Mouse (Mus musculus): ENCODE measurements at regions not wholly inside any gene's neighbourhood (a gene's known extent, or its start where the extent isn't known, plus 50 kb on each side); places are given as distances from the start of the nearest gene placed in this dataset.
A peak's percentile ranks its signal among the peaks of the same experiment; 100 is the strongest.

DNA sequence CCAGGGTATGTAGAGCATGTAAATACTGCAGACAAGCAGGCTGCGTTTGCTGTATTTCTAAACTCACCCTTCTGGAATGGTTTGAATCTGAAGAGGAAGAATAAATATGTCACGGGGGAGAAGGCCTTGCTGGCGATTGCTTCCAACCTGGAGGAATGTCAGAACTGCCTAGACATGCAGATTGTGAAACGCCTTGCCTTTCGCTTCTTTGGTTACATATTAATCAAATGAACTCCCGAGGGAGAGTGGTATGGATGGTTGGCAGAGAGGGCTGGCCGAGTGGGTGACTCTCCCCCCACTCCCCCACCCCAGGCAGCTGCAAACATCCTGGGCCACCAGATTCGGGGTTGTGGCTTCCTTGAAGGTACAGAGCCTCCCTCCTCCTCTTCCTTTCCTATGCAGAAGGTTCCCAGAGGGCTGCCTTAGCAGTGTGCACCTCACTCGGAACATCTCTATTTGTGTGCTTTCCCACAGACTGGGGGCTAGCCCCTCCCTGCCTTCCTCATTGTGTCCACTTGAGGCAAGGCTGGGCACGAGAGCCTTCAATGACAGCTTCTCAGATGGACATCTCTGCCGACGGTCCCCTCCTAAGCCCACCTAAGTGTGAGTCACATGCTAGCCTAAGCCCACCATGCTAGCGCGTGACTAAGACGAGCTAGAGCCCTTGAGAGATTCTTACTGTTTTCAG lies 93.3 kb downstream of the Zfp281 start:
- no peak for DNase-seq (ENCODE audit: low spot score)

DNA sequence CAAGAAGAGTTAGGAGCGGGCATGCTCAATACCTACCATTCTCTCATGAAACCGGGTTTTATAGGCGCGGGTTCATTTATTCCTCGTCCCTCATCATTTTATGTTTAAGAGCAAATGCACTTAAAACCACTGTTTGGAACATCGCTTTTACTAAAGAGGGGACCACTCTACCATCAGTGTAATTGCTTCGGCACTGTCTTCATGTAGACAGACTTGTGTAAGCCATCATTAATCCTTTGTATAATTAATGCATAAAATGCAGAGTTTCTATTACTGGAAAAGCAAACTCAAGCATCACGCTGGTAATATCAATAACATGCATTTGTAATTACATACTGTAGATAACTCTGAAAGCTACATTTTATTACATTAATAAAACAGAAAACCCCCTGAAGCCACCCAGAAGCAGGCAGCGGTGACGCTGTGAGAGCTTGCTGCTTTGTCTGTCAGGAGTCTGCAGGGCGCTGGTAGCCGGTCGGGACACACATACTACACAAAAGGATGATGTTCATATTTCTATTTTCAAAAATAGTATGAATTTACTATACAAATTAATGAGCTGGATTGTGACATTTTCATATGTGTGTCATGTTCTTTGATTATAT lies 99.2 kb downstream of the Zfp281 start:
- DNase-seq (ENCODE audit: low spot score), result no peak

DNA sequence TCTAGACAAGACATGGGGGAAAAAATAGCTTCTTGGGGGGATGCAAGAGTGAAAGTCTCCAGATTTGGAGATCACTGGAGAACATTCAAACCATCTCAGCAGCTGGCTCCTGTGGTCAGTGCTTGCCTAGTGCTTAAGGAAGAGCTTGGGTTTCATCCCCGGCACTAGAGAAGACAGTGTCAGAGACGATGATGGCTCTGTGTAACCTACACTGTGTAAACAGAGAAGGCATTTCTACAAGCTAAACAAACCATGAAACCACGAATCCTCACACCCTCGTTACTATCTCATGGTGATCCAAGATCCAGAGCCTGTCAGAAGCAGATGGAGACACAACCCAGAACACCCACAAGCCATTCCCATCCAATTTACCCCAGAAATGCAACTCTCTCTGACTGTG lies 100.5 kb downstream of the Zfp281 start:
- no peak for DNase-seq (ENCODE audit: low spot score)

DNA sequence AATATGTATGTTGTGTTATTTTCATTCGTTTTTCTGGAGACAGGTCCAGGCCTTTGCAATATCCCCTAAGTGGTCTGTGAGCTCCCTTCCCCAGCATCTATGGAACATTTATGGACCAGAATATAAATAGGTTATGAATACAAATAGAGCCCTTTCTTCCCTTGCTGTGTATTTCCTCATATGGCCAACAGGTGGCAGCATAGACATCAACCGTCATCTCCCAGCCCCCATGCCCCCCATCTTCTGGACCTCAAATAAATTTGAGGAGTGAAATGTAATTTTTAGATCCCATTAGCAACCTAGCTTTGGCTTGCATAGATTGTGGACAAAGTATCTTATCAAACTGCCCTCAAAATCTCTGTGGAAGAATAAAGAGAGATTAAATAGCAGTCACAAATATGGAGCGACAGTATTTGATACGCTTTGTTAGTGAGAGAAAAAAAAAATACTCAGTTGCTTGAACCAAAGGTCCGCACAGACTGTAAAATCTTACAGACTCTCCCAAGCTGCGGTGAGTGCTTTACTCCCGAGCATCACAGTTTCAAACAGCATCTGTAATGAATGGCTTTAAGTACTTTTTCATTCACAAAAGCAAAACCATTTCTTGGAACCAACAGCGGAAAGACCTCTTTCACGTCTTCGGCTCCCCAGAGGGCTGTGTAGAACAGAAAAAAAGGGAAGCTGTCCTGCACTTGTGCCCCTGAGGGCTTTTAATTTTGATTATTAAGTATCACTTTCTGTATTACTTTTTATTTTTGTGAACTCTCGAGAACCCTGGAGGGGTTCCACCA lies 101.6 kb downstream of the Zfp281 start:
- DNase-seq (ENCODE audit: low spot score), result peak; percentile 35

DNA sequence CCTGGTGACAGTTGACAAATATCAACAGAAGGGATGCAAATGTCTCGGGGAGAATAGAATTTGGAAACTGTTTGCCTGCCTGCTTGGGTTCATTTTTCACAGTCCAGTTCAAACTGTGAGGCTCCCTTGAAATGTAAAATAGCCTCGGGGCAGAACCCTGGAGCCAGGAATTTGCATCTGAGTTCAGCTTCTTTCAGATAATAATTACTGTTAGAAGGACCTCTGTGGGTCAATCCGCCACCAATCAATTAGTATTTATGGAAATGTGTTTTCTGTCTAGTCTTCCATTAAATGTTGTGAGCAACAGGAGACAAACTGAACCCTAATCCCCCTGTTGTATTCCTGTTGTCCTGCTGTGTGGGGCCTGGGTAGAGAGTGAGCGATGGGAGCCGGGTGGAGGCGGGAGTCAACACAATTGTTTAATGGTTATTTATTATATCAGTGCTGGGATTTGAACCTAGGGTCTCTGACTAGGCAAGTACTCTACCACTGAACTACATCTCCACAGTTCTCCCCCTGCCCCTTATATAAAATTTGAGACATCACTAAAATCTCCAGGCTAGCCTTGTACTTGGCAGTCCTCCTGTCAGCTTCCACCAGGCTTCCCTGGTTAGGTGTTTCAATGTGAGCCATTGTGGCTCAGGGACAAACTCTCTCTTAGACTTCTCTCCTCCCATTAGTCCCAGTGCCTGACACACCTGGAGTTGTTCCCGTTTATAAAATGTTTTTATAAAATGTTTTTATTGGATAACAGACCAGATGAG lies 103.3 kb downstream of the Zfp281 start:
- no peak for DNase-seq (ENCODE audit: low spot score)

DNA sequence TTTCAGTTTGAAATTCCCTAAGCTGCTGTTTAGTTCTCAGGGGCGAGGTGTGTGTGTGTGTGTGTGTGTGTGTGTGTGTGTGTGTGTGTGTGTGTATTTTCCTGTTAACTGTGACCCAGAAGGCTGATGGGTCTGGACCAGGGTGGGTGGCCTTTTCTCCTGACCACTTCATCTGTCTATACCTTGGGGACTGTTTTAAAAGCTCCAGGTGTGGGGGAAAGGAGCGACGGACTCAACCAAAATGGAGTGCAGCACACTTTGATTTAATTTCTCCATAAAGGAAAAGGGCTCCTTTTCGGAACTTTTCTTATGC lies 103.9 kb downstream of the Zfp281 start:
- no peak for DNase-seq (ENCODE audit: low spot score)

DNA sequence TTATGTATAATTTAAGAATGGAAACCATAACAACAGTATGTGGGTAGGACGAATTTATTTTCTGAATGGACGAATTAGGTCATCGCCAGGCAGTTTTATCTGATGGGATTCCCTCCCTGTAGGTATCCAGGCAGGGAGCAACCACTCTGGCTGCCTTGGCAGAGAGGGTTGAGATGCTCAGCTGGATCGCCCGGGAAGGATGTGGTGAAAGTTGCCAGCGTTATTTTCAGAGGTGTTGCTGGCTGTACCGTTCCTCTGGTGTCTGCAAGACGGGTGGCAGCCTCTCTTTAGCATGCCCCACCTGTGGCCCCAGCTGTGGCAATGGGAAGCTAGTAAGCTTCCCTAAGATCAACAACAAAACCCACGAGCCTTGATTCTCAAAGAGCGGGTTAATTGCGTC lies 105.9 kb downstream of the Zfp281 start:
- peak; percentile 86 for DNase-seq (ENCODE audit: low spot score)

DNA sequence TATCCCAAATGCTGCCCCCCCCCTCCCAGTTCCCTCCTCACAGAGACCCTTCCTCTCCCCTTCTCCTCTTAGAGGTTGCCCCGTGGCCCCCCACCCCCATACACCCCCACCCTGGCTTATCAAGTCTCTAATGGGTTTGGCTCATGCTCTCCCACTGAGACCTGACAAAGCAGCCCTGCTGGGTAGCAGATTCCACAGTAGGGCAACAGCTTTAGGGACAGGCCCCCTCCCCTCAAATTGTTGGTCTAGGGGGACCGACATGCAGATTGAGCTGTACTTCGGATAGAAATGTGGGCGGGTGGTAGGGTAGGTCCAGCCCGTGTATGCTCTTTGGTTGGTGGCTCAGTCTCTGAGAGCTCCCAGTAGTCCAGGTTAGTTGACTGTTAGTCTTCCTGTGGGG lies 113.3 kb downstream of the Zfp281 start:
- no peak for DNase-seq (ENCODE audit: low spot score)

DNA sequence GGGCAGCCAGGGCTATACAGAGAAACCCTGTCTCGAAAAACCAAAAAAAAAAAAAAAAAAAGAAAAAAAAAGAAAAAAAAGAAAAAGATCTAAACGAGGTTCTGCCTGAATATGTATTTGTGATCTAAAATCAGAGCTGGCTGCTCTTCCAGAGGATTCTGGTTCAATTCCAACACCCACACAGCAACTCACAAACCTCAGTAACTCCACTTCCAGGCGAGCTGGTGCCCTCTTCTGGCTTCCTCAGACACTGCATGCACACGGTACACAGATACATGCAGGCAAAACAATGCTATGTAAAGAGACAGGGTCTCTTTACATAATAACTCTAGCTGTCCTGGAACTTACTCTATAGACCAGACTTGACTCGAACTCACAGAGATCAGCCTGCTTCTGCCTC lies 114.8 kb downstream of the Zfp281 start:
- DNase-seq (ENCODE audit: low spot score), result peak; percentile 67

DNA sequence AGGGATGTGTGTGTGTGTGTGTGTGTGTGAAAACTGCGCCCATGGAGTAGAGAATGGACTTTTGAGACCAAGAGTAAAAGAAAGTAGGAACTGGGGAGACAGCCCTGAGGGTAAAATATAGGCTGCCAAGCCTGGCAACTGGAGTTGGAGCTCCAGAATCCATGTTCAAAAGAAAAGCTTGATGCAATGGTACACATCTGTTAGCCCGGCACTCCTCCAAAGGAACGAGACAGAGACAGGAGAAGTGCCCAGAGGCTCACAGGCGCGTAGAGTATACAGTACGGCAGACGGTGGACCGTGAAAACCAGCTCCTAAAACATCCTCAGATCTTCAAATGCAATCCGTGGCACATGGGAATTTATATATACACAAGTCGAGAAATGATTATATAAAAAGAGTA lies 116.4 kb downstream of the Zfp281 start:
- DNase-seq (ENCODE audit: low spot score), result no peak

DNA sequence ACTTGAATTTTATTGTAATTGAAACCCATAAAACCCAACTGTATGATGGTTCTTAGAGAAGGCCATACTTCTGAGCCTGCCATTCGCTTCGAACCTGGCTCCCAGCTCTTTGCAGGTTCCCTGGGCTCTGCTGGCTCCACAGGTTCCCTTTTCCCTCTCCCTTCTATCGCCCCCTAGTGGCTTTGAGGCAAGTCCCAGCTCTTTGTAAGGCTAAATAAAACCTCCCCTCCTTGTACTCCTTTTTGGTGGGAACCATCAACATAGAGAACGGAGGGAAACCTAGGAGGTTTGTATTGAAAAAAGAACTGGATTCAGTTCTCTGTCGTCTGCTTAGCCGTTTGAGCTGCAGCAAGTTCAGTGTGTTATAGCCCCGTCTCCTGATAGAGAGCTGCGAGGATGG lies 124.5 kb downstream of the Zfp281 start:
- DNase-seq (ENCODE audit: low spot score), result peak; percentile 53

DNA sequence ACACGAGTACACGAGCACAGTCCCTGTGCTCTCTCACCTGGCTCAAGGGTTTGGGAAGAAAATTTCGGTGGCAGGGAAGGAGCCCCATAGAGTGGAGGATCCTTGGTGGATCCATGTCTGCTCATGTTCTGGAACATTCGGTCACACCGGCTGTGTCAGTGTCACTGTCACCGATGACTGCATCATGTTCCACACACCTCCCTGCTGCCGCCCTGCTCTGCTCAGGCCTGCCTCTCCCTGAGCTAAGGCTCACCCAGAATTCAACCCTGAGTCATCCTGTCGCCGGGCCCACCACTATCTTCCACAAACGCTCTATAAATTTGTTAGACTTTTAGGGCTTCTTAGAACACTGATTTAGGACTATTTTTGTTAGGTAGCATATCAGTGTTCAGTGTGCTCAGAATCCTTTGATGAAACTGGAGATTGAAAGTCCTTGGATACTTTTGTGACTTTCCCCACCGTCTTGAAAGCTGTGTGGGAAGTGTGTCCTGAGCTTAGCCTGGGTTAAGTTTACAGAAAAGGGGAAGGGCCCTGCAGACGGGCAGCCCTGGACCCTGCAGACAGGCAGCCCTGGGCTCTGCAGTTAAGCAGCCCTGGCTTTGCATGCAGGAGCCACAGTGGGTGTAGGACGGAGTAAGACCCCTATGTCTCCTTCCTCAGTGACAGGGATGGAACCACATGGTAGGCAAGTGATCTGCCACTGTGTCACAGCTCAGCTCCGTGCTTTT lies 126.9 kb downstream of the Zfp281 start:
- no peak for DNase-seq (ENCODE audit: low spot score)

DNA sequence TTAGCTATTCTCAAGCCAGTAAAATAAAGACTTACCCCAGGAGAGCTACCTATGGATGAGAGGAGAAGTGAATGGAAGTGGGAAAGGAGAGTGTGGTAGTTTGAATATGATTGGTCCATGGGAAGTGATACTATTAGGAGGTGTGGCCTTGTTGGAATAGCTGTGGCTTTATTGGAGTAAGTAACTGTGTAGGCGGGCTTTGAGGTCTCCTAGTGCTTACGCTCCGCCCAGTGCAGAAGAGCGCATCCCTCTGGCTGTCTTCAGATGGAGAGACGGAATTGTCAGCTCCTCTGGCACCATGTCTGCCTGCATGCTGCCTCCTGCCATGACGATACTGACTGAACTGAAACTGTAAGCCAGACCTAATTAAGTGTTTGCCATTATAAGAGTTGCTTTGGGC lies 129.6 kb downstream of the Zfp281 start:
- DNase-seq (ENCODE audit: low spot score), result no peak

DNA sequence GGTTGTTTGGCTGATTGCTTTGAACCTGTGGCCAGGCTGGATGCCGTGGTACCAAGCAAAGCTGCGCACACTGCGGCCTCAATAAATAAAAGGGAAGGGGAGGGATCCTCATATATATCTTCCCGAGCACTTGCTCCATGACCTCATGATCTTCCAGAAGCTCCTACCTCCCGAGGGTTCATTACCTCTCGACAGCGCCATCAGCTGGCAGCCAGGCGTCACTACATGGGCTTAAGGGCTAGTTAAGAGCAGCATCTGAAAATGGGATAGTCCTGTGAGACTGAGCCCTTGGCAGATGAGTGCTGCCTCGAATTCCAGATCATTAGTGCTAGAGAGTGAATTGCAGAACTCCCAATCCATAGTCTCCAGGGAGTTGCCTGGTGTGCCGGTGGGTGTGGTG lies 134.0 kb downstream of the Zfp281 start:
- DNase-seq (ENCODE audit: low spot score), result no peak

DNA sequence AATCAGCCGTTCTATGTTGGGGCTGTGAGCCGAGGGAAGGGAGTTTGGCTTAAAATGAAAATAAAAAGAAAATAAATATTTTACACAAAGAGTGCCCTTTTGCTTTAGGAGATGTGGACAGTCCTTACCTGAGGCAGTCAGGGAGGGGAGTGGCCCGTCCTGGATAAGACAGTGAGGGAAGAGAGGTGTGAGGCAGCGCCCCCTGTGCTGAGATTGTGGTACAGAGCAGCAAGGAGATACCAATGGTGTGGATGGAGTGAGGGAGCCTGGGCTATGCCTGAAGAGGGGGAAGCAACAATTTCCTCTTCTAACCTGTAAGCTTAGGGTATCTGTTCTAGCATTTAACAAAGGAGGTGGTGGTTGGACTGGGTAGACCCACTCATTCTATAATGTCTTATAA lies 134.5 kb downstream of the Zfp281 start:
- no peak for DNase-seq (ENCODE audit: low spot score)

DNA sequence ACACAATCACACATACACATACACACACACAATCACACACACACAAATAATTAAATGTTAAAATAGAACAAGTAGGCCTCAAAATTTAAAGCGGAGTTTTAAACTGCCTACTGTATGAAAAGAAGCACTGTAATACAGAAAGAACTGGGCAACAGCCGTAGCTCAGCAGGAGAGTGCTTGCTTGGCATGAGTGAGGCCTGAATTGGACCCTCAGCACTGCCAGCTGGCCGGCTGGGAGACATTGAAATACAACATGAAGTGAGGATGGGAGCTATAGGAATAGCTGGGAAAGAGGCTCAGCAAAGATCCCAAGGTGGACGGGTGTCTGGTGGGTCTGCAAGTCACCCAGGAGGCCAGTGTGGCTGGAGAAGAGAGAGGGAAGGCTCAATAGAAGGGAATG lies 136.8 kb downstream of the Zfp281 start:
- no peak for DNase-seq (ENCODE audit: low spot score)

DNA sequence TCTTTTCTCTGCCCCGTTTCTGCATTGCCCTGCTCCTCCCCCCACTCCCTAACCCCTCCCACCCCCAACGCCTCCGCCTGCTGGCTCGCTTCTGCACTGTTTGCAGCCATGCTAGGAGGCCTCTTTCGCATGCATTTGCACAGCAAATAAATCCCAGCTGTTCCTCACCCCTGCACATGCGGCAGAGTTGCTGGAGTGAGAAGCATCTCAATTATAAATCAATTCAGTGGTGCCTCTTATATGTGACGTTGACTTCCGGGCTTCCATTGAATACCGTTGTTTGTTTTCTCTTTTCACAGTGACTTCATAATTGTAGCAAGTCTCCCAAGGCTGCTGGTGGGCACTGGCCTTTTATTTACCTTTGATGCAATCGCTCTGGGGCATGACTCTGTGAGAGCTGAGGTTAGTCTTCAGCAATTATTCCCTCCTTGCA lies 144.3 kb downstream of the Zfp281 start:
- peak; percentile 12 for DNase-seq (ENCODE audit: low spot score)

DNA sequence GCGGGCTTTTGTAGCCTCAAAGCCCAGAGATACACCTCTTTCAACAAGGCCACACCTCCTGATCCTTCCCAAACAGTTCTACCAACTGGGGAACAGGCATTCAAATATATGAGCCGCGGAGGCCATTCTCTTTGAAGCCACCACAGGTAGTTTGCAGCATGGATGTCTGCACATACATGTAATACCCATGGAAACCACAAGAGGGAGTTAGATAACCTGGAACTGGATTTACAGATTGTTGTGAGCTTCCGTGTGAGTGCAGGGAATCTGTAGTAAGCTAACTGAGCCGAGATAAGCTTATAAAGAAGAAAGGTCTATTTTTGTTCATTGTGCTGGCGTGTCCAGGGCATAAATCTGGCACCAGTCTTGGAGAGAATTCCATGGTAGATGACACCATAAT lies 149.0 kb downstream of the Zfp281 start:
- no peak for DNase-seq (ENCODE audit: low spot score)

DNA sequence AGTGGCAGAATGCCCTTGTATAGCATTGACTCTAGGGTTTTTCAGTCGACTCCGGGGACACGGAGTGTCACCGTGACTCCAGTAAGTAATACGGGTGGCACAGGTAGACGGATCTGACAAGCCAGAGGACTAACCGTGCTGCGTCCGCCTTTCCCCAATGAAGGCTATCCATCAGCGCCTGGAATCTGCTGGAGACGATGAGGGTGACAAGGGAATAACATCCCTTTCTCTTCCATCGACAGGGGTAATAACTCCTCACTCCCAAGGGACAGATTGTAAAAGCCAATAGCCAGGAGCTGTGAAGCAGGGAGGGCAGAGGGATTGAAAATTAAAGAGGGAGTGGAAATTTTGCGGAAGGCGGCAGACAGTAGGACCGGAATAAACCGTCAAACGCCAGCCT lies 151.5 kb downstream of the Zfp281 start:
- no peak for DNase-seq (ENCODE audit: low spot score)

DNA sequence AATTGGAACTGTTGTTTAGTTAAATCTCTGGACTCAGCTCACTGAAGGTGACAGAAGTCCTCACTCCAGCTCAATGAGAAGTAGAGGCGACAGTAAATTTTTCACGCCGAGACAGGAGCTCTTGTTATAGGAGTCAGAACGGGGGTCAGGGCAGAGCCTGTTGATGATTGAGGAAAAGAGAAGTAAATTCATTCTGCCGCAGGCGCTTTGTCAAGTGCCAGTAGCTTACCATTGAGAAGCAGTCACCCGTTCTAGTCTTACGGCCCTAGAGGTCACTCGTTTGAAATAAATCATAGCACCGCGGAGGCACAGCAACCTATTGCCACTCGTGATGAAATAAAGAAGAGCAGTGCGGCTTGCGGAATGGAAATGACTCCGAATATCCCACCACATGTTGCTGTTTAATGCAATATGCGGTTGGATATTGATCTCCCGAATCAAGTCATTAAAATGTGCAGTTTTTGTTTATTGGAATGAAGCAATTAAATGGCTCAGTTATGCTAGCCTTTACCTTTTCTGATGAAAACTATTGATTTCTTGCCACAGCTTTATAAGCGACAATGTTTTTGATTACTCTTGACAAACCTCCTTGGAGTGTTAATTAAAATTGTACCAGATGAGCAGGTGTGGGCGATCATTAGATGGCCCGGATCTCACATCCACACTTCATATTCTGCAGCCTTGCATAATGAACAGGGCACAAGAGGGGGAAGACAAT lies 152.7 kb downstream of the Zfp281 start:
- DNase-seq (ENCODE audit: low spot score), result no peak

DNA sequence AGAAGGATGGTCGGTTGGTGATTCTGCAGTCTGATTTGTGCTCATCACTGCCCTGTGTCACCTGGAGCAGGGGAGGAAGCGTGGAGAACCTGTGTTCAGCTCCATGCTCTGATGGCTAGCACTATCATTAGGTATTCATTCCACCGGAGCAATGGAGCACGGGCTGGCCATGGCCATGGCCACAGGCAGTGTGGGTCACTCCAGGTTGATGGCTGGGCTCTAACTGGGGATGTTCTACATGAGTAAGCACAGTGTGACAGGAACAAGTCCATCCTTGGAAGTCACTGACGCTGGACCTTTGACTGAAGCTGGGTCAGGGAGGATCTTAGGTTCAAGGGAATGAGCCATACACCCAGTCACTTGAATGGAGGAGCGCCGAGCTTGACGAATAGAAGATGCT lies 154.7 kb downstream of the Zfp281 start:
- DNase-seq (ENCODE audit: low spot score), result no peak

All from thymus, postnatal 0 days (tissue).